Mouse (Mus musculus): Measurements from ENCODE around the gene Best2. TPM values are rescaled to one million over a fixed set of nuclear protein-coding genes. Genes with fewer than 3 reads are reported as not detected.

Best2 gene
- total RNA-seq, 2 experiments from 2014 or later, result not detected

- no peak for DNase-seq (ENCODE audit: extremely low spot score in 1 of 2, low spot score in 2 of 2)
- intact Hi-C loops (cut with DNase I), result loop anchor here (1.0 to 5.0 kb wide), 2 partner anchors 16 to 58 kb away; partner anchors contain the start of gene Hook2
These were observed 39.7 kb downstream of the Best2 start for GRCm38 (mm10) chr8:84974543-84975142.

GRCm38 (mm10) chr8:84973803-84974542 lies 40.4 kb downstream of the Best2 start:
- no peak for DNase-seq (ENCODE audit: extremely low spot score in 1 of 2, low spot score in 2 of 2)
- intact Hi-C loops (cut with DNase I), result loop anchor here (5.0 kb wide), 1 partner anchor 58 kb away; no protein-coding TSS in a partner anchor

GRCm38 (mm10) chr8:84973079-84973478 lies 41.3 kb downstream of the Best2 start:
- intact Hi-C loops (cut with DNase I), result loop anchor here (5.0 kb wide), 1 partner anchor 59 kb away; no protein-coding TSS in a partner anchor
- no peak for DNase-seq (ENCODE audit: extremely low spot score in 1 of 2, low spot score in 2 of 2)

- intact Hi-C loops (cut with DNase I), result loop anchor here (5.0 kb wide), 1 partner anchor 61 kb away; no protein-coding TSS in a partner anchor
These were observed 43.4 kb downstream of the Best2 start for GRCm38 (mm10) chr8:84970913-84971312.

GRCm38 (mm10) chr8:84970135-84970790 lies 44.1 kb downstream of the Best2 start:
- DNase-seq (ENCODE audit: extremely low spot score in 1 of 2, low spot score in 2 of 2), result no peak
- intact Hi-C loops (cut with DNase I), result loop anchor here (5.0 kb wide), 1 partner anchor 62 kb away; no protein-coding TSS in a partner anchor

More at GRCm38 (mm10) chr8:84970913-84971312, 43.4 kb downstream of the Best2 start:
- no peak for DNase-seq (ENCODE audit: extremely low spot score in 1 of 2, low spot score in 2 of 2)

GRCm38 (mm10) chr8:84969241-84970134 lies 44.8 kb downstream of the Best2 start, which contains the start of the genes Gm49661, Prdx2 and Rnaseh2a:
Gene Gm49661 (minus strand): TSS chr8:84969433.
Gene Prdx2 (plus strand): TSS chr8:84969587.
Gene Rnaseh2a (minus strand): TSS chr8:84969767.
- intact Hi-C loops (cut with DNase I), result loop anchor here (5.0 kb wide), 1 partner anchor 63 kb away; no protein-coding TSS in a partner anchor
- peak; percentile 62 to 84 for DNase-seq (ENCODE audit: extremely low spot score in 1 of 2, low spot score in 2 of 2)

- DNase-seq (ENCODE audit: extremely low spot score in 1 of 2, low spot score in 2 of 2), result no peak
- intact Hi-C loops (cut with DNase I), result no loop called here
These were observed 45.7 kb downstream of the Best2 start for GRCm38 (mm10) chr8:84968650-84969049.

- no peak for DNase-seq (ENCODE audit: extremely low spot score in 1 of 2, low spot score in 2 of 2)
- intact Hi-C loops (cut with DNase I), result no loop called here
These were observed 46.6 kb downstream of the Best2 start for GRCm38 (mm10) chr8:84967532-84968304.

- DNase-seq (ENCODE audit: extremely low spot score in 1 of 2, low spot score in 2 of 2), result no peak
- intact Hi-C loops (cut with DNase I), result no loop called here
These were observed 47.7 kb downstream of the Best2 start for GRCm38 (mm10) chr8:84966603-84967002.

- intact Hi-C loops (cut with DNase I), result no loop called here
- peak; percentile 92 to 96 for DNase-seq (ENCODE audit: extremely low spot score in 1 of 2, low spot score in 2 of 2)
These were observed 48.5 kb downstream of the Best2 start for GRCm38 (mm10) chr8:84965731-84966291.

GRCm38 (mm10) chr8:84963952-84964351 lies 50.4 kb downstream of the Best2 start:
- no peak for DNase-seq (ENCODE audit: extremely low spot score in 1 of 2, low spot score in 2 of 2)
- intact Hi-C loops (cut with DNase I), result no loop called here

- DNase-seq (ENCODE audit: extremely low spot score in 1 of 2, low spot score in 2 of 2), result no peak
- intact Hi-C loops (cut with DNase I), result no loop called here
These were observed 54.5 kb downstream of the Best2 start for GRCm38 (mm10) chr8:84959811-84960210.

Small RNA genes lying within 50 kb of the gene (microRNA-seq; reads per million reads assigned to microRNA genes)
- 17.2 reads per million, percentile 37 among the genes with 10 or more reads in this experiment for gene Mir7070

Other genes with a start within 250 kb of the Best2 start
- gene Nfix, start 214.2 kb downstream of the Best2 start, total RNA-seq (2021), result 100 to 1,000 TPM; 397 to 441 TPM
- gene Dand5, start 191.7 kb downstream of the Best2 start, total RNA-seq (2021), result 1 to 10 TPM; 7.4 to 8.3 TPM
- gene Gadd45gip1, start 183.0 kb downstream of the Best2 start, total RNA-seq (2021), result 10 to 100 TPM; 20.6 to 21.3 TPM
- 10 to 100 TPM; 57.0 to 60.1 TPM for gene Rad23a, start 173.9 kb downstream of the Best2 start, total RNA-seq (2021)
- gene Calr, start 167.6 kb downstream of the Best2 start, total RNA-seq (2021), result 100 to 1,000 TPM; 455 to 481 TPM
- gene Farsa, start 157.5 kb downstream of the Best2 start, total RNA-seq (2021), result 10 to 100 TPM; 59.5 to 65.8 TPM
- gene Syce2, start 142.4 kb downstream of the Best2 start, total RNA-seq (2021), result 10 to 100 TPM; 19.3 to 22.8 TPM
- 10 to 100 TPM; 29.4 to 36.6 TPM for gene Gcdh, start 120.6 kb downstream of the Best2 start, total RNA-seq (2021)
- gene Klf1, start 112.6 kb downstream of the Best2 start, total RNA-seq (2021), result not detected
- gene Dnase2a, start 106.0 kb downstream of the Best2 start, total RNA-seq (2021), result 1 to 10 TPM; 2.5 to 2.9 TPM
- 100 to 1,000 TPM; 183 to 187 TPM for gene Mast1, start 77.2 kb downstream of the Best2 start, total RNA-seq (2021)
- gene Rtbdn, start 67.5 kb downstream of the Best2 start, total RNA-seq (2021), result 1 to 10 TPM; 4.2 to 4.6 TPM
- not detected for gene Gm49661, start 45.1 kb downstream of the Best2 start, total RNA-seq (2021)
- gene Prdx2, start 44.9 kb downstream of the Best2 start, total RNA-seq (2021), result 100 to 1,000 TPM; 507 to 518 TPM
- 10 to 100 TPM; 41.0 to 44.2 TPM for gene Rnaseh2a, start 44.8 kb downstream of the Best2 start, total RNA-seq (2021)
- gene Junb, start 35.8 kb downstream of the Best2 start, total RNA-seq (2021), result 10 to 100 TPM; 29.9 to 33.0 TPM
- 10 to 100 TPM; 13.4 to 13.9 TPM for gene Hook2, start 23.9 kb downstream of the Best2 start, total RNA-seq (2021)
- gene Asna1, start 10.8 kb upstream of the Best2 start, total RNA-seq (2021), result 100 to 1,000 TPM; 111 to 113 TPM
- 100 to 1,000 TPM; 139 to 145 TPM for gene Trir, start 12.3 kb upstream of the Best2 start, total RNA-seq (2021)
- 100 to 1,000 TPM; 168 to 193 TPM for gene Tnpo2, start 22.4 kb upstream of the Best2 start, total RNA-seq (2021)
- 10 to 100 TPM; 60.1 to 63.5 TPM for gene Fbxw9, start 45.5 kb upstream of the Best2 start, total RNA-seq (2021)
- gene Gm5741, start 53.5 kb upstream of the Best2 start, total RNA-seq (2021), result not detected
- gene Dhps, start 57.2 kb upstream of the Best2 start, total RNA-seq (2021), result 10 to 100 TPM; 72.3 to 78.4 TPM
- 10 to 100 TPM; 54.3 to 60.4 TPM for gene Wdr83os, start 66.2 kb upstream of the Best2 start, total RNA-seq (2021)
- 10 to 100 TPM; 24.8 to 28.9 TPM for gene Wdr83, start 66.8 kb upstream of the Best2 start, total RNA-seq (2021)
- gene Man2b1, start 68.7 kb upstream of the Best2 start, total RNA-seq (2021), result 10 to 100 TPM; 35.6 to 37.2 TPM
- 1 to 10 TPM; 5.6 to 6.0 TPM for gene Zfp791, start 108.6 kb upstream of the Best2 start, total RNA-seq (2021)
- gene Cks1brt, start 137.4 kb upstream of the Best2 start, total RNA-seq (2021), result not detected
- gene Olfr371, start 211.5 kb upstream of the Best2 start, total RNA-seq (2021), result not detected